Mouse (Mus musculus) ovary, adult 18-20 months (tissue): ENCODE data around the gene Bmp7.

Experiments used
- DNase-seq: peaks from one replicate; pipeline ENCODE4 v3.0.0; 2022; ENCODE audit warnings: low spot score, mixed read lengths

Bmp7 gene

DNA sequence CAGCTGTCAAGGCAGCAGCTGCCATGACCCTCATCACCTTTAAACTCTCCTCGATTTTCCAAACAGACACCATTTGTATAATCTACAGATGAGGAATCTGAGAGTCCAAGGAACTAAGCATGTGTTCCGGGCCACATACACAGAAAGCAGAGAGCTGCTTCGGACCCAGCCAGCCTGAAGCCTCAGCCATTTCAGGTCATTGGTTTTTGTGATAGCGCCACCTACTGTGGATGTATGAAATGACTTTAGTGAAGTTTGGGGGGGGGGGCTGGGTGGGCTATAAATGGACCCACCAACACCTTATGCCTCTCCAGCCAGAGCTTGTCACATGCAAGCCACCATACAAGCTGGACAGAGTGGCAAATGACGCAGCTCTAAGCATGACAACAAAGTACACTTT, 8.9 kb upstream of the Bmp7 start:
- DNase-seq, result no peak

DNA sequence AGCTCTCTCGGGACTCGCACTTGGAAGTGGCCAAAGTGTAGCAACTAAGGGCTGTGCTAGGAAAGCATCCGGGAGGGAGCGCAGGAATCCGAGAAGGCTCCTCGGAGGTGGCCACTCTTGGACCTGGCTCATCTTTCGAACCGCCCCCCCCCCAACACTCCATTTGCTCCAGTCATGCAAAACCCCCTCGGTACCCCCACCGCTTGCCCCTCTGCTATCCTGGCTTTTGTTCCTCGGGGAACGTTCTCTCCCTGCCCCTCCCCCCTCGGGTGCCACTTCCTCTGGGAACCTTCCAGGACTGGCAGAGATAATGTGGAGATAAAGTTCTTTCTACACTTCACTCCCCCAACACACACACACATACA, 660 bp upstream of the Bmp7 start:
- DNase-seq, result no peak

DNA sequence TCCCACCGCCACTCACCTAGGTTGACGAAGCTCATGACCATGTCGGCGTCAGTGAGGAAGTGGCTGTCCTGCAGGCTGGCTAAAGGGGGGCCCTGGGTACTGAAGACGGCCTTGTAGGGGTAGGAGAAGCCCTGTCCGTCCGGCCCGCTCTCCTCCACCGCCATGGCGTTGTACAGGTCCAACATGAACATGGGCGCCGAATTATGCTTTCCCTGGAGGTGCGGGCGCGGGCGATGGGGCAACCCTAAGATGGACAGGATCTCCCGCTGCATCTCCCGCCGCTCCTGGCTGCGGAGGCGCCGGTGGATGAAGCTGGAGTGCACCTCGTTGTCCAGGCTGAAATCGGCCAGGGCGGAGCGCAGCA, 500 bp downstream of the Bmp7 start:
- no peak for DNase-seq

DNA sequence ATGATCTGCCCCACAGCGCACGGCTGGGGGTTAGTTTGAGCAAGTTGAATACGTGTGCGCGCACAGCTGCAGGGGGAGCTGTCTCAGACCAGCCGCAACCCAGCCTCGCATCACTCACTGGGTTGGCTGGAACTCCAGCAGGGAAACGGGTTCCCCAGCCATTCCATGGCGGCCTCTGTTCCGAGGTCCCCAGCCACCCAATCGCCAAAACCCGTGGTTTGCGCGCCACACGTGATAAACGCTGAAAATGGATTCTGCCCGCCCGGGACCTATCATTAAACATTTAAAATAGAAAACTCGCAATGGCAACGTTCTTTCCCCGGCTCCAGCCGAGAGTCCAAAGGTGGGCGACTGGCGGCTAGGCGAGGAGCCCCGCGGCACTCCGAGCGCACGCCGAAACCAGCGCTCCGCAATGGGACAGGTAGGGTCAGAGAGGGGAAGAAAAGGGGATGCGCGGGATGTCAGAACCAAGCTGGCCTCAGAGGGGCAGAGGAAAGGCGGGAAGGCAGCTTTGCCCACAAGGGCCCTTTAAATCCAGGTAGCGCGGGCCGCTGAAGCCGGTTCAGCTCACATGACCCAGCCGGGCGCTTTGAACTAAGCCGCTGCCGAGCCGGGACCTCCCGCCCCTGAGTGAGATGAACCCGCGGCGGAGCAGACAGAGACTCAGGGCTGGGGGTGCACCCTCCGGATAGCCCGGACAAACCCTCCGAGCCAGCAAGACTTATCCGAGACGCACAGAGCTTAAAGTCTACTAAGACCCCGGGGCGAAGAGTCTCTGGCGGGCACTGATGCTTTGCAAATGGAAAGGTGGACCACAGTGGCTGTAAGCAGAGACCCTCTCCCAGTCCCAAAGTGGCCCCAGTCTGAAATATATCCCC, 1.1 kb downstream of the Bmp7 start:
- DNase-seq, result no peak

DNA sequence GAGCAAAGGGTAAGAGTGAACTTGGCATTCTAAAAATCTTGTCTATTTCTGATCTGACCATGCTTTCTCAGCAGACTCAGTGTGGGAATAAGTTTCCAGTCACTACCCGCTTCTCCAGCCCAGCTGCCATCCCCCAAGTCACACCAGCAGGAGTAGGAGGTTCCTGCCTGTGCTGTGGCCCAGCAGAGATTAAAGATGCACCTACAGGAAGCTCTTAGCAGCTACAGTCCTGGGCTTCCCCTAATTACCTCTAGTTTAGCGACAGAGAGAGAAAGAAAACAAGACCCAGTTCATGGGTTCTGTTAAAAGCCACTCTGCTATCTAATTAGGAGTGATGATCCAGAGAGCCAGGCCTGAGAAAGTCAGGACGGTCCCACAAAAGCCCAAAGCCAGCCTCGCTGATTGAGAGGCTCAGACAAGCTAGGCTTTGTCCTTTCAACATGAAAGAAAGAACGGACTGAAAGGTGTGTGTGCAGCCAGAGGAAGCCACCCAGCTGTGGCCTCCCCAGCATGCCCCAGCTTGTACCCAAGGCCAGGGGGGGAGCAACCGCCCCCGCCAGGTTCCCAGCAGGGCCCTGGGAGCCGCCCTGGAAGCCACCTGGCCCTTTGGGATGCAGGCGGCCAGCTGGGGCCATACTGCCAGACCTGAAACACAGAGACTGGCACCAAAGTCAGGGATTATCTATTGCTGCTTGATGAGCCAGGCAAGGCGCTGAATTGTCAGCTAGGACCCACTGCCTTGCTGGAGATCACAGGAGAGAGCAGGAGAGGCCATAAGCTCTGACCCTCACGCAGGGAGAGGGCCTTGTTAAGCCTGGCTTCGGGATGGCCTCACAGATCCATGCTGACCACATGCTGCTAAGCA, 2.6 kb downstream of the Bmp7 start:
- DNase-seq, result no peak

DNA sequence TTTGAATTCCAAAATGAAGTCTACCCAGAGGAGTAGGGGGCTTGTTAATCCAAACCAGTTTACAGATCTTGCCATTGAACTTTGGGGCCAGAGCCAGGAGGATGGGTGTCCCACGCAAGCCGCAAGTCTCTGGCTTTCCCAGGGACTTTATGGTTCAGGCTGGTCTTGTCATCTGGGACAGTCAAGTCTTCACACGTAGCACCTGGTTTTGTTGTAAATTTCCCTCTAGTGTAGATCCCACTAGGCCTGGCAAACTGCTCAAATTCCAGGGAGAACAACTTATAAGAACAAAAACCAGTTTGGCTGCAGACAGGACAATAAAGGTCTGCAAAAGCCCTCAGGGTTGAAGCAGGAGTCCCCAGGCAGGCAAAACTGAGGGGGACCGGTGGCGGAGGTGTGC, 3.3 kb downstream of the Bmp7 start:
- DNase-seq, result no peak

DNA sequence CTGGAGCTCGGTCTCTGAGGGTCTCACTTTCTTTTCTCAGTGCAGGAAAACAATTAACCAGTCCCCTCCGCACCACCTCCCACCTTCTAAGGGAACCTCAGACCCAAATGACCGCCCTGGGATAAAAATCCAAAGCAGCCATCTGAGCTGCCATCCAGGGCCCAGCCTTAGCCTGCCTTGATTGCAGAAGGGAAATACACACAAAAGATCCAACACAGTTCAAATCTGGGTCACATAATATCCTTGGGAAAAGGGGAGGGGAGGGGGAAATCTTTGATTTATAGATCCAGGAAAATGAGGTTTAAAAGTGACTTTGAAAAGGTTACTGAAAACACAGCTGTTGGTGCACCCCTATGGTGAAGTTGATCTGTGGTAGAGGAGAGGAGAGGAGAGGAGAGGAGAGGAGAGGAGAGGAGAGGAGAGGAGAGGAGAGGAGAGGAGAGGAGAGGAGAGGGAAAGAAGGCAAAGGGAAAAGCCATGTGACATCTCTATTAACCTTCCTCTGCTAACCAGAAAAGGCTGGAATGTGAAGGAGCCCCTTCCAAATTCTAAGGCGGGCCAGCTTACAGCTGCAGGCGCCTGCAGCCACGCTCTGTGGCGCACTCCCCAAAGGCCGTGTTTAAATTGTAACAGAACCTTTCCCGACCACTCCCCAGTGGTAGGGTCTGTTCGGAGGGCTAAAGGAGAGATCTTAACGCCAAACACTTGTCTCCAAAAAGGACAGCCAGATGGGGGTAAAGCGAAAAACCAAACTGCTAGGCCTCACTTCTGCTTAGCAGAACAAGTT, 4.2 kb downstream of the Bmp7 start:
- no peak for DNase-seq

DNA sequence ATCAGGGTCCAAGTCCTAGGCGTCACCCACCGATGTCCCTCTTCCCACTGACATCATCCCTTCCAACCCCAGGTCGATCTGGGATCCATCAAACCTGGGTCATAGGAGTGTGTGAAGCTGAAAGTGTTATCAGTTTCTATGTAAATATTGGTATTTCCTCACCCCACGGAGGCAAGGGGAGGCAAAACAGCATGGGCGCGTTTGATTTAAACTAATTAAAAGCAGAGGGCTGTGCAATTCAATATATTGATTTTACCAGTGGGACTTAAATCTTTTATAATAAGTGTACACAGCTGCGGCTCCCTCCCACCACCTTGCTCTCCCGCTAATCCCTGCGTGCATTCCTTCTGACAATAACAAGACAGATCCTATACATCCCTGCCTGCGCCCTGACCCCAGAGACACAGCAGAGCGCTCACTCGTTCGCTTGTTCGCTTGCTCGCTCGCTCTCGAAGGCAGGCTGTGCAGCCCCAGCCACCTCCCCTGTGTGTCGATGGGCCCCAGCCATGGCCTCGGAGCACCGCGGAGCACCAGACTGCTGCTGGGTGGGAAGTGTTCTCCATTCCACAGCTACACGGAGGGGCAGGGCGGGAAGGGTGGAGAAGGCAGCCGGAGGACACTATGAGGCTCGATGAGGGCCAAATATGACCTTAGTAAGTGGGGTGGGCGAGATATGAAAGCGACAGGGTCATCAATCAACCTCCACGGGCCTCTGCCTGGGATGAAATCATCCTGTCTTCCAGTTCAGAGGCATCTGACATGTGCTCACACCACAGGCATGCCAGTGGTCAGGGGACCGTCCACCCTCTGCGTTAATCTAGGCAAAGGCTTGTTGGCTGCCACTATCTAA, 5.0 kb downstream of the Bmp7 start:
- no peak for DNase-seq

DNA sequence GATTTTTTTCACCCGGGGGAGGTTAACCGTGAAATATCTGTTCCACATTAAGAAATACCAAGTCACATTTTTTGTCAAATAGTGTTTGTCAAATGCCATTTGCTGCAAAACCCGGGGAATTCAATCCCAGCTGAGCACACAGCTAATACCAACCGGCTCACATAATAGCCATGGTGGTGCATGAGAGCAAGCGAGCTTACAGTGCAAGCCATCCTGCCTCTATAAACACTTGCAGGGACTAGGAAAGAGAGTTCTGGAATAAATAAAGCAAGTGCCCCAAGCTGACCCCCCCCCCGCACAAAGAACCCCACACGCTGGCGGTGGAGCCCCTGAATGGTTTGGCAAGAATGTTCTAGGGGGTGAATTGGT, 5.7 kb downstream of the Bmp7 start:
- no peak for DNase-seq

DNA sequence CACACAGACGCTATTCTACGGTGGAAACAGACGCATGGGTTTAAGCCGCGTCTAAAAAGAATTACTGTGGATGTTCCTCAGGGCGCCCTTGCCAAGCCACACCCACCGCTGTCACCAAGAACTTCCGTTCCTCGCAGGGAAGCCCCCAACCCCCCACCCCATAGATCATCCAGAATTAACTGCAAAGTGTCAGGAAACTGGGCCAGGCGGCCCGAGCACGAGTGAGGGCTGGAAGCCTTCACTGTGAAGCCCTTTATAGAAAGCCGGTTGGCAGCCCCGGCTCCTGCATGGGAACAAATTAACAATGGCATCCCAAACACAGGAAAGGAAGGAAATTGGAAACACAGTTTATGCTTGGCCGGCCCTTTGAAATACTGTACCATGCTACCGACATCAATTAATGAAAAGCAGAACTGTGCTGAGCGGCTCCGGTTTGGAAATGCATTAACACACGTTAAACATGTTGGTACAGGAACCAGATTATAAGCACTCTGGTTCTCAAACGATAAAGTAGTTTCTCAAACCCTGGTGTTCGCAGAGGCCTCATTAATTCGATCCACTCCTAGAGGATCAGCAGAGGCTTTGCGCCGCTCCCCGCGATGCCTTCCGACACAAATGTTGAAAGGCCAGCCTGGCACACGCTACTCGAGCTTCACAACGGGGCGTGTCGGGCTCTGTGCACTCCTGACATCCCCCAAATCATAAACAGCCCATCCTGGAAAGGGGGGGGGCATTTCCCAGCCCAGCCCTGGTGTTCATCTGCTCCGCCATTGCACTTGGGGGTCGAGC, 6.3 kb downstream of the Bmp7 start:
- no peak for DNase-seq

DNA sequence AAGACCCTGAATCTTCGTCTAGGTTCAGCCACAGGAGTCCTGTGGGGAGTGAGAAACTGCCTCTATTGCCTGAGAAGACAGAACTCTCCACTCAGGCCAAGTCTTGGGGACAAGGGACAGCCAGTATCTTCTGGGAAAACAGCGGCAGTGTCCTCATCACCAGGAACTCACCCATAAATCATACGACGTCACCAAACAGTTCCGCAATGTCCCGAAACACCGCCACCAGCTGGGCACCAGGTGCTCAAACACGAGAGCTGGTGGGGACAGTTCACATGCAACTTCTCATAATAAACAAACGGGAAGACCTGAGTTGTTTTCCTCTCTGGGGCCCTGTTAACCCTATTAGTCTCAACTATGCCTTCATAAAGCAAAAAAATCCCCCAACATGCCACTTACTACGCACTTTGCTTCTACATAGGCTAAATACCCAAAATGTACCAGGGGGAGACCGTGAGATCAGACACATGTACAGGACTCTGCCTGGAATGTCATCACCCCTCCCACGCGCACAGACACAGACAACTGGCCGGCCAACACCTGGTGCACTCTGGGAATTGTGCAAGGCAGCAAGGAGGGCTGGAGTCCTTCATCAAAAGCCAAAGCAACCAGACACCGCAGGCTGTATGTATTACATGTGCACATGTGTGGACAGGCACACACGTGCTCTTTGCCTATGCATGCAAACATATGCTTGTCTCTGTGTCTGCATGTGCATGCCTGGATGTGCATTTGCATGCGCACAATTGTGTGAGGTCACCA, 8.8 kb downstream of the Bmp7 start:
- DNase-seq, result no peak

DNA sequence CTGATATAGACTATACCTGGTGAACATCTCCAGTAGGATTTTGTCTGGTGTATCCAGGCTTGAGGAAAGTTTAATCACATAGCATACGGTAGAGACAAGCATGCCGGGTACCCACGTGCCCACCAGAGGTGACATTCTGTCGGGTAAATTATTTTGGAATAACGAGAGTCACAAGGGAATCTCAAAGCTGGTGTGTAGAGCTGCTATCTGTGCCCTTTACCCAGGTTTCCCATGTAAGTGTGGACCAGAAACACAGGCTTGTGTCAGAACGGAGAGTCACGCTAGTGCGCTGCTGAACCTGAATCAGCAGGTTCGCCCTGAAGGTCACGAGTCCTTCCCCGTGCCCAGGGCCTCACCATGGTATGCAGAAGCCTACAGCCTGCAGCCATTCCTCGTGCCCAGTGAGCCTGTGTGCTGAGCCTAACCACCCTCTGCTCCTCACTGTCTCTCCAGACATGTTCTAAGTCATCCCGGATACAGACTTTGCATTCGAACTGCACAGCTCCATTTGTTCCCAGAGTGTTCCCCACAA, 10.2 kb downstream of the Bmp7 start:
- no peak for DNase-seq

DNA sequence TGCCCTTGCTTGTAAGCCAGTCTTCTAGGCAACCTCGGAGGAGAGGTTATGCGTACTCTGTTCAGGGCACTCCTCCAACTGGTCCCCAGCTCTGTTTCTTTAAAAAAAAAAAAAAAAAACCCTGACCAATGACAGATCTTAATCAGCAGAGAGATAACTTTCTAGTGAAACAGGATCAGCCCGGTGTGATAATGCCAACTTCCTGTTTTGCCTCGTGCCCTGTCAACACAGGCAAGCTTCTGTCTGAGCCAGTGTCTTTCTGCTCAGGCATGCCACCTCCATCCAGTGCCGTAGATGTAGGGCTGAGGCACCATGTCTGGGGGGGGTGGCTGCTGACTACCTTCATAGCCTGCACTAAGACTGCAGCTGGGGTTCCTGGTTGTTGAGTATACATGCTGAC, 12.5 kb downstream of the Bmp7 start:
- DNase-seq, result no peak

DNA sequence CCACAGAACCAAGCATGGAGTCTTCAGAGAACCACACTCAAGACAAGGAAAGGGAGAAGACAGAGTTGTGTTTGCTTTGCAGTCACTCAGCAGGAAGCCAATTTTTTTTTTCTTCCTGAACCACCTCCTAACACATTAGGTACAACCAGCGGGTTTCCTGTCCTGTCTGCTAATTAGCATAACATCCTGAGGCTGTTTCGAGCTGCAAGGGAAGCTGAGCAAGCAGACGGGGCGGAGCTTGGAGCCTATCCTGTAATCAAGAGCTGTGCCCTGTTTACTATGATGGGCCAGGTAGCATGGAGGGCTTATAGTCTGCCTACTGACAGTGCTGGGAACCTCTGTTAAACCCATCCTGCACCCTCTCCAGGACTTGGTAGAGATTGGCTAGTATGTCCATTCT, 13.8 kb downstream of the Bmp7 start:
- no peak for DNase-seq

DNA sequence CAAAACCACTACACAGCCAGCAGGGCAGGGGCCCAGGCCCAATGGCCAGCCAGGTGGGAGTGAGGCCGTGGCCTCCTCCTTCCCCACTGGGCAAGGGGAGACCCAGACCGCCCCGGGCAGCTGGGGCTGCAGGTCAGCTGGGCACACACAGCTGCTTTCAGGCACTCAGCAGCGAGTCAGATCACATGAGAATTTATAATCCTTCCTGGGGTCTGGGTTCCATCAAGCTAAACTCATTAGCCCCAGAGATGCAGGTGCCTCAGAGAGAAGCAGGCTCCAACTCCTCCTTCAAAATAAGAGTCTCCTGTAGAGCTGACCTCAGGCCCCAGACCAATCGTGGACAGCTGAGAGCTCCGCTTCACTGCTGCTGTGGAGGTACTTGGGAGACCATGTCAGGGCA, 15.2 kb downstream of the Bmp7 start:
- no peak for DNase-seq

DNA sequence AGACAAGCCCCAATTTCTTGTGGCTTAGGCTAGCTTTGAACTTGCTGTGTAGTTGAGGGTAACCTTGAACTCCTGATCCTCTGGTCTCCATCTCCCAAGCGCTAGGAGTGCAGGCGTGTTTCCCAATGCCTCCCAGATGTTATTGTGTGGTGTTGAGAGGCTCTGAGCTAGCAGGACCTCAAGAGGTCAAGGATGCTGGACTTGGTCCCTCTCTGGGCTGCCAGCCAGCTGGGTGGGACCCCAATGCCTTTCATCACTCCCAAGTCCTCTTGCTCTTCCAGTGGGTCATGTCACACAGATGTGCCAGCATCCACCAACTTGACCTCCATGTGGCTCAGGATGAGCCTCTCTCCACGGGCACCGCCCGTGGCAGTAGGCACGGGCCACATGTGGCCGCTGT, 16.9 kb downstream of the Bmp7 start:
- DNase-seq, result no peak

DNA sequence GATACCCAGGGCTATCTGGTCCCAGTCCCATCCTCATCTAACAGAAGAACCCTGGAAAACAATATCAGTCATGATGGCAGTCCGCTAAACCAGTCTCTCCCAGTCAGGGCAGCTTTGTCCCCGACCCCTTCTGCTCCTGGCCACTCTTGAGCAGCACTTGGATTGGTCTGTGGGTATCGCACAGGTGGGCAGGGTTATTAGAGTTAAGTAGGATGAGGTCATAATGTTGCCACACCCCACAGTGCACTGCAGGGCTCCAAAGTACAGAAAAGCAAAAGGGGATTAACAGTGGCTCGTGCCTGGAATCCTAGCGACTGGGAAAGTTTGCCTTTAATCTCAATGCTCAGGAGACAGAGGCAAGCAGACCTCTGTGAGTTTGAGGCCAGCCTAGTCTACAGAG, 17.5 kb downstream of the Bmp7 start:
- DNase-seq, result no peak

DNA sequence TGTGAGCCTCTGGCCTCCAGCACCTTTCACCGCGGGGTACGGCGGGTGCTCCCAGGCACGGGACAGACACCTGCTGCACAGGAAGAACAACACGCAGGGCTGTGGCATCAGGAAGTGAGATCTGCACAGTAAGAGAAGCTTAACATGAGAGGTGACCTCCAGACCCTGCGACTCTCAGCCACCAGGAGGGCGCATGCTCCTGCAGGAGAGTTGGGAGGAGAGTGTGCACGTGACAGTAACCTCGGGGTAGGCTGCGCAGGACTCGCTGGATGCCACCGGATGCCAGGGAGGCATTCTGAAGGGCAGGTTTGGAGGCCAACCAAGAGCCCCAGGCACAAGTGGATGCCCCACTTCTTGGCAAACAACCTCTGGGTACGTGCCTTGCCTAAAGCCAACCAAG, 26.1 kb downstream of the Bmp7 start:
- DNase-seq, result no peak

DNA sequence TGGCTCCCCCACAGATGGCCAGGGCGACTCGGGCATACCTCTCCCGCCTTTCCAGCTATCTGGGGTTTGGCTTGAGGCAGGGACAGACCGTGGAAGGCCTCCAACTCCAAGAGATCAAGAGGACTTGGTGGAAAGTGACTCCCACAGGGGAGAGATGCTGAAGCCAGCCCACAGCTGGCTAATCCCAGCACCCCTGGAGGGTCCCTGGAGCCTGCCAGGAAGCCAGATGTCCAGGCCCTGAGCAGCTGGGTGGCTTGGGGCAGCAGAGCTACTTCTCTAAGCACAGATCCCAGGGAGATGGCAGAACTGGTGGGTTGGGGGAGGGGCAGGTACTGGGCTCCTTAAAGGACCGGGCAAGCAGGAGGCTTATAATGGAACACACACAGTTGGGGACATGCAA, 28.4 kb downstream of the Bmp7 start:
- no peak for DNase-seq

DNA sequence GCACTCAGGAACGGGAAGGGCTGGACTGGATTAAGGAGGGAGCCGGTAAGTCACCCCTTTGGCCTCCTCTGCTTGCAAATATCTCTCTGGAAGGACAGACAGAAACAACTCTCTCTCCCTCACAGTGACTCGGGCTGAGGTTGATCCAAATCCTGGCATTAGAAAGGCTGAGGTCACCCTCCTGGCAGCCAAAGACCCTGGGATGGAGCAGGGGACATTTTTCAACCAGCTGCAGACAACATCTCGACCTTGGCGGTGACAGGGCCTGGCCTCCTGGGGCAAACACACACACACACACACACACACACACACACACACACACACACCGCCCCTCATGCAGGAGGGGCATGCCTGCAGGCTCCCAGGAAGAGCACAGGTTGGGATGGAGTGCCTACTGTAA, 29.0 kb downstream of the Bmp7 start:
- no peak for DNase-seq
